Comparison of ENCODE assay signal across 23 mouse cellular contexts in the genomic region with DNA sequence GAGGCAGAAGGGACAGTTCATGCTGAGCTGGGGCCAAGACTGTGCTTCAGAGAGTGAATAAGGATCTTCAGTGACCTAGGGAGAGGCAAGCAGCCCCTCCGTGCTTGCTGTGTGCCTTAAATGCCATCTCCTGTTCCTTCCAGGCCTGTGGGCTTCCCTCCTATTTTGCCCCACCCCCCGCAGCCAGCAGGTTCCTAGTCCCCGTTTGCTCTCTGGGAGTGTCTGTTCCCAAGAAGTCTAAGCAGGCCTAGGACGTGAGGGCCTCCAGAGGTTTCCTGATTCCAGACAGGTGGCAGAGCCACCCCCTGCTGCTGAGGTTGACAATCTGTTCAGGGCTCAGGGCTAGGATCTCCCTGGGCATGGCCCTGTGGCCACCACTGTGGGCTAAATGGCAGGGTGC. TPM values are rescaled to one million over a fixed set of nuclear protein-coding genes. Genes with fewer than 3 reads are reported as not detected.
A peak's percentile ranks its signal among the peaks of the same experiment; 100 is the strongest.
DNase-seq lines count a peak whose midpoint lies in the region; ATAC-seq and TF ChIP-seq lines count a peak whose summit lies in the region.
"Had no signal": no experiment of that assay in that cellular context is flagged by ENCODE, and none has a peak within 500 bp of the region (broad histone marks: within the 10 kb centered on the region; RNA-seq: fewer than 3 reads in every experiment).

No protein-coding gene starts in this region.

- H3K27me3 ChIP-seq in spleen, adult 2 months (ENCODE audit: control insufficient read depth, insufficient read depth, low read length) = no peaks in the 10 kb centered on the region
- H3K27me3 ChIP-seq: CH12.LX; embryonic facial prominence, embryonic 13.5 days had no signal

- peaks cover 4% of the 10 kb centered on the region; the same call in 1 of the 2 replicates for H3K4me1 ChIP-seq in spleen, adult 2 months (ENCODE audit: control insufficient read depth, insufficient read depth, insufficient read length)
- H3K4me1 ChIP-seq: embryonic facial prominence, embryonic 13.5 days had no signal

- peaks cover 44% of the 10 kb centered on the region for H3K36me3 ChIP-seq in spleen, adult 2 months (ENCODE audit: control insufficient read depth, insufficient read depth, low read length)

- peak overlapping the region; percentile 70 for H3K27ac ChIP-seq in spleen, adult 2 months (ENCODE audit: insufficient read depth, low read length)
- H3K27ac ChIP-seq: embryonic facial prominence, embryonic 13.5 days had no signal

- ATAC-seq in megakaryocyte, adult 5-6 weeks (ENCODE audit: poor library complexity, severe bottlenecking) = 0 out of 2 replicates have a peak, but pooled peaks have one; percentile 5

- no peak for TF ChIP-seq CTCF in spleen, adult 2 months (IDR thresholded peaks at IDR 0.05; ENCODE audit: extremely low read depth, insufficient read depth, insufficient read length, insufficient replicate concordance)

- TF ChIP-seq POLR2A in spleen, adult 2 months (IDR thresholded peaks at IDR 0.05; ENCODE audit: low read depth, low read length) = no peak

- DNase-seq in gastrocnemius, postnatal 14 days = peak; percentile 2
- no peak for DNase-seq in gastrocnemius, adult 18-20 months (ENCODE audit: low spot score)
- DNase-seq in spleen, adult 2 months (ENCODE audit: low read depth in 1 of 2, low spot score in 2 of 2) = no peak
- no peak for DNase-seq in spleen, adult 12 weeks (ENCODE audit: low spot score)
- DNase-seq in lung, postnatal 4 days = no peak
- DNase-seq in gastrocnemius, postnatal 25 days = no peak
- DNase-seq: adrenal gland, postnatal 10 days; cerebellum, adult 2 months; left cerebral cortex, postnatal 4 days; right cerebral cortex, adult 18-20 months; thymus, postnatal 25 days had no signal

- no peak overlapping the region for H3K4me3 ChIP-seq in spleen, adult 2 months (ENCODE audit: extremely low read depth, insufficient read depth, insufficient read length)
- H3K4me3 ChIP-seq: embryonic facial prominence, embryonic 13.5 days had no signal

- intact Hi-C loops in gastrocnemius, postnatal 14 days (cut with DNase I; ENCODE audit: low total_unique reads) = loop anchor here (10.0 kb wide), 1 partner anchor 124 kb away; a partner anchor contains a TSS

- WGBS in spleen, adult 2 months = 65% methylated on average over 4 of the region's 4 CpGs

RNA-seq across cellular contexts. Expression of a gene that starts 12.7 kb away (rescaled TPM):
- not detected for total RNA-seq in gastrocnemius, postnatal 14 days (2021)
- not detected for total RNA-seq in gastrocnemius, adult 18-20 months (2021)
- 0.26 and 0.81 TPM in 2 replicates for polyA plus RNA-seq in spleen, adult 2 months (2012; rRNA removed)
- not detected in 2 replicates for total RNA-seq in megakaryocyte, adult 5-6 weeks (2015)
- not detected in 2 replicates for total RNA-seq in megakaryocyte, adult 5-6 weeks (2017)
- not detected for total RNA-seq in gastrocnemius, postnatal 25 days (2021)
- total RNA-seq: CH12.LX; common myeloid progenitor, adult 5-6 weeks; gastrocnemius, postnatal 4 days; hematopoietic stem cell, adult 5-6 weeks; megakaryocyte-erythroid progenitor cell, adult 5-6 weeks had no signal
- polyA plus RNA-seq: embryonic facial prominence, embryonic 13.5 days; heart, embryonic 14.5 days; neural tube, embryonic 11.5 days had no signal

RNA-seq across cellular contexts. Expression of a gene that starts 20.3 kb away (rescaled TPM):
- not detected for total RNA-seq in gastrocnemius, postnatal 14 days (2021)
- total RNA-seq in gastrocnemius, adult 18-20 months (2021) = not detected
- polyA plus RNA-seq in spleen, adult 2 months (2012; rRNA removed) = not detected in 2 replicates
- total RNA-seq in megakaryocyte, adult 5-6 weeks (2015) = 0.39 TPM in 1 of 2 replicates, not detected in the other
- not detected in 2 replicates for total RNA-seq in megakaryocyte, adult 5-6 weeks (2017)
- not detected for total RNA-seq in gastrocnemius, postnatal 25 days (2021)
- total RNA-seq: adrenal gland, postnatal 10 days; CH12.LX; common myeloid progenitor, adult 5-6 weeks; gastrocnemius, postnatal 4 days; hematopoietic stem cell, adult 5-6 weeks; left cerebral cortex, postnatal 4 days; megakaryocyte-erythroid progenitor cell, adult 5-6 weeks had no signal
- polyA plus RNA-seq: cerebellum, adult 2 months; embryonic facial prominence, embryonic 13.5 days; heart, embryonic 14.5 days; kidney, embryonic 16.5 days; lung, embryonic 14.5 days; neural tube, embryonic 11.5 days; small intestine, adult 2 months had no signal

RNA-seq across cellular contexts. Expression of a gene that starts 48.5 kb away (rescaled TPM):
- 10 to 100 TPM in 1 of 2 experiments, 1 to 10 TPM in 1; 6.7 to 10.7 TPM for total RNA-seq in gastrocnemius, postnatal 14 days (2021)
- 1 to 10 TPM; 8.6 to 9.0 TPM for total RNA-seq in gastrocnemius, adult 18-20 months (2021)
- 31.9 and 32.6 TPM in 2 replicates for polyA plus RNA-seq in spleen, adult 2 months (2012; rRNA removed)
- 3.5 and 4.6 TPM in 2 replicates for total RNA-seq in megakaryocyte, adult 5-6 weeks (2015)
- total RNA-seq in megakaryocyte, adult 5-6 weeks (2017) = 1.5 and 2.9 TPM in 2 replicates
- 1 to 10 TPM; 7.4 to 8.3 TPM for total RNA-seq in gastrocnemius, postnatal 25 days (2021)

RNA-seq across cellular contexts. Expression of a gene that starts 49.5 kb away (rescaled TPM):
- total RNA-seq in gastrocnemius, postnatal 14 days (2021) = 10 to 100 TPM; 28.0 to 28.3 TPM
- 10 to 100 TPM; 27.7 to 30.3 TPM for total RNA-seq in gastrocnemius, adult 18-20 months (2021)
- 25.5 and 29.3 TPM in 2 replicates for polyA plus RNA-seq in spleen, adult 2 months (2012; rRNA removed)
- total RNA-seq in megakaryocyte, adult 5-6 weeks (2015) = 13.7 and 16.1 TPM in 2 replicates
- 21.3 and 33.2 TPM in 2 replicates for total RNA-seq in megakaryocyte, adult 5-6 weeks (2017)
- 10 to 100 TPM; 24.8 to 24.9 TPM for total RNA-seq in gastrocnemius, postnatal 25 days (2021)
